Mouse (Mus musculus): Measurements from ENCODE around the gene Ccdc18.
"Not testable (repeated sequence)": the region's sequence is repeated elsewhere in the genome, so short reads cannot be mapped to it uniquely, and the experiment has no call there.

Ccdc18 gene

DNA sequence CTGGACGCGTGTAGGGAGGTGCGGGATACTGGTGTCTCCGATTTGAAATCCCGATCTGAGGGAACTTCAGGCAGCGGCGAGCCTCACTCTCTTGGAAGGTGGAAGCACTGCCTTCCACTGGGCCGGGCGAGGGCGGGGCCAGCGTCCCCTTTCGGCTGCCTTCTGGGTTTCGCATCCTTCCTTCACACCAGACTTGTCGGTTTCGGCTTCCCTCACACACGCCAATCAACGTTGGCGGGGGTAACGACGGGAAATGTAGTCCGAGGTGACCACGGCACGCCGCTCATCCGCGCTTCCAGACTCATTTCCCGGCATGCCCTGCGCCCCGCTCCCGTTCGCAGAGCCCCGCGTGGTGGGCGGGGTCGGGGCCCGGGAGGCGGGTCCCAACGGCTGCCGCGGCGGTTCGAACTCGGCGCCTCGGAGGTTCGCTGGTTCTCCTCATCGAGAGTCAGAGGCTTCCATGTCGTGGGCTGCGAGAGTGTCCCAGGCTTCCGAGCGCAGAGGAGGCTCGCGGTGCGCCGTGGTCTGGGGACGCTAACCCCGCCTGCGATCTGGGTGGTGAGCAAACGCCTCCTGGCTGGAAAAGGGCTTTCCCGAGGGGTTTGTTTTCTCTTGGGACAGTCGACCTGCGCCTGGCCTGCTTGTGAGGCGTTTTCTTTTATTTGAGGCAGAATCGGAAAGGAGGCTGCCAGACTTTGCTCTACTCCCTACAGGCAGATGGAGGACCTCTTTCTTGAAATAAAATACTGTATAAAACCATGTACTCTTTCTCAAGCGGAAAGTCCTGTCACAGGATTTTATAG, at the start of gene Ccdc18, which contains the start of gene Tmed5:
Gene Ccdc18, plus strand, starts transcription at position 435 of the 803 bp plus-strand sequence.
Gene Tmed5, minus strand, starts transcription at position 180 of the 803 bp plus-strand sequence.
- in situ Hi-C loops (cut with MseI, MboI), result no loop called here

- in situ Hi-C loops (cut with MseI, MboI), result no loop called here
These were observed 47.2 kb upstream of the Ccdc18 start for GRCm38 (mm10) chr5:108085440-108085839.

DNA sequence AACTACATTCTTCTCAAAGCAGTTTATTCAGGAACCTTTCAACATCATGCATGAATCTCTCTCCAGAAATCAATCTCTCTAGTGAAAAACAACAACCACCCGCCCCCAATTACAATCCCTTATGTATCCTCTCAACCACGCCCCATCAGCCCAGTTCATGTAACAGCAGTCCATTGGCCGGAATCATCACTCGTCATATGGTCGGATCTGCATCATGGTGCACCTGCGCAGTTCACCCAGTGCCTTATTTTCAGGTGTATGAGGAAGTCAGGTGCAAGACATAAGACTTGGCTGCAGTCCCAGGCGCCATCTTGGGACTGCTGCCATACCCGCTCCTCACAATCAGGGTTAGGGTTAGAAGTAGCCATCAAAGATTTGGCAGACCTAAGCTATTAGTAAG, 39.9 kb upstream of the Ccdc18 start:
- in situ Hi-C loops (cut with MseI, MboI), result not testable (repeated sequence)

GRCm38 (mm10) chr5:108097676-108098075, 35.0 kb upstream of the Ccdc18 start:
- in situ Hi-C loops (cut with MseI, MboI), result no loop called here

- in situ Hi-C loops (cut with MseI, MboI), result no loop called here
These were observed 32.5 kb upstream of the Ccdc18 start for GRCm38 (mm10) chr5:108100196-108100595.

DNA sequence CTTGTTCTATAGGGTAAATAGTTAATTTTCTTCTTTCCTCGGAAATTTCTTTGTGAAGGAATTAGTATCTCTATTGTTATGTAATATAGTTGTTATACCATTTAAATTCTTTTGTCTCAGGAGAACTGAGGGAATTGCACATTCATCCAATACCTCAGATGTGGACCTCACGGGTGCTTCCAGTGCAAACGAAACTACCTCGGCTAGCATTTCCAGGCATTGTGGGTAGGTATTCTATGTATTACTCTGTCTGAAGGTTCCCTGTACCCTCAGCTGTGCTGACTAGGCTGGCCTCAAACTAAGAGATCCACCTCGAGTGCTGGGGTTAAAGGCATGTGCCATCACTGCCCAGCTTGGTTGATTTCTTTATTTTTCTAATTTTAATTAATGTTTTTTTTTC, 28.4 kb upstream of the Ccdc18 start:
- in situ Hi-C loops (cut with MseI, MboI), result no loop called here

- in situ Hi-C loops (cut with MseI, MboI), result no loop called here
These were observed 23.3 kb upstream of the Ccdc18 start for GRCm38 (mm10) chr5:108109346-108109745.

GRCm38 (mm10) chr5:108117693-108118092, 15.0 kb upstream of the Ccdc18 start:
- in situ Hi-C loops (cut with MseI, MboI), result no loop called here

DNA sequence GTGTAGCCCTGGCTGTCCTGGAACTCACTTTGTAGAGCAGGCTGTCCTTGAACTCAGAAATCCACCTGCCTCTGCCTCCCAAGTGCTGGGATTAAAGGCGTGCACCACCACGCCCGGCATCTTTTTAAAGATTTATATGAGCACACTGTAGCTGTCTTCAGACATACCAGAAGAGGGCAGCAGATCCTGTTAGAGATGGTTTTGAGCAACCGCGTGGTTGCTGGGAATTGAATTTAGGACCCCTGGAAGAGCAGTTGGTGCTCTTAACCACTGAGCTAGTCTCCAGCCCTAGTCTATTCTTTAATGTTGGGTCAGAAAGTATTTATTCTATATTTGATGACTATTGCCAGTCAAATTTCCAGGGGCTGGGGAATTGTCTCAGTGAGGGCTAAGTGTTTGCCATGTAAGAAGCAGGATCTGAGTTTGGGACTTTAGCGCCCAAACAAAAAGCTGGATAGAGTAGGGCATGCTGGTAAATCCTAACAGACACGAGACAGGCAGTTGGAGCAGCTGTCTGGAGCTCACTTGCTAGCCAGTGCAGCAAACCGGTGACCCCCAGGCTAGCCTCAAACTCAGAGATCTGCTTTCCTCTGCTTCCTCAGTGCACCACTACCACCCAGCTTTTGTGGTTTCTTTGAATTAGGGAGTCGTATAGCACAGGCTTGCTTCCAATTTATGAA, 12.3 kb upstream of the Ccdc18 start:
- in situ Hi-C loops (cut with MseI, MboI), result no loop called here

GRCm38 (mm10) chr5:108131849-108132440, 730 bp upstream of the Ccdc18 start:
- in situ Hi-C loops (cut with MseI, MboI), result no loop called here

DNA sequence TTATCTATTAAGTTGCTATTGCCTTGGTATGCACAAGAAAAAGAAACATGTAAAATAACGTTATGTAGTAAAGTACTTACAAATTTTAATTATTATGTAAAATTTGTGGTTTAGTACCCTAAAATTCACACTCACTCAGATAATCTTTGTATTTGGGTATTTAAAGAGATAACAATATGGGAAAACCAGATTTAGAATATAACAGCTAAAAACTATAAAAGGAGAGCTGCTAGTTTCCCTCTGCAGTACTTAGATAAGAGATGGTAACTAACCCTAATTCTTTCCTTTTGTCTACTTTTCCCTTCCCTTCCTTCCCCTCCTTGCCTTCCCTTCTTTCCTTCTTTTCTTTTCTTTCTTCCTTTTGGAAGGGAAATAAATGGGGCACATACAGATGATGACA, 19.9 kb downstream of the Ccdc18 start:
- in situ Hi-C loops (cut with MseI, MboI), result no loop called here

DNA sequence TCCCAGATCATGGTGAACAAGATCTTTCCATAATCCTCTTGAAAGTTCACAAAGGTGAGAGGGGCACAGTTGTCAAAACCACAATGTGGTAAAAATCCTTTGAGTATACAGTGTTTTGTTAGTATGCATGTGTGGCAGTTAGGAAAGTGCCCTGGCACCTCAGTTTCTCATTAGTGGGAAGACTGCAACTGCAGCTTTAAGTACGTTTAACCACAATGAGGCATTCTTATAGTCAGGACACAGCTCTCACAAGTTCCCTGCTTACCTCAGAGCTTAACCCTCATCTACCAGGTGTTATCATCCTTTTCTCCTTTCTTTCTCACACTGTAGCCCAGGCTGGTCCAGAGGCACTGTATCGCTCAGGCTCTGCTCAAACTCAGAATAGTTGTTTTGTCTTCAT, 28.1 kb downstream of the Ccdc18 start:
- in situ Hi-C loops (cut with MseI, MboI), result loop anchor here in 1 of 2 experiments (10.0 kb wide), 1 partner anchor 126 kb away; no protein-coding TSS in a partner anchor

DNA sequence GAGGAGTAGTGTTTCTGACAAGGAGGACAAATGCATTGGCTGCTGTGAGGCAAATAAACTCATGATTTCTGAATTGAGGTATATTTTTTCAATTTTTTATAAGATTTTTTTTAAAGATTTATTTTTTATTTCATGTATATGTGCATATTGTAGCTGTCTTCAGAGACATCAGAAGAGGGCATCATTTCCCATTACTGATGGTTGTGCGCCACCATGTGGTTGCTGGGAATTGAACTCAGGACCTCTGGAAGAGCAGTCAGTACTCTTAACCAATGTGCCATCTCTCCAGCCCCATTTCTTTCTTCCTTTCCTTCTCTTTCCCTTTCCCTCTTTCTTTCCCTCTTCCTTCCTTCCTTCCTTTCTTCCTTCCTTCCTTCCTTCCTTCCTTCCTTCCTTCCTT, 31.0 kb downstream of the Ccdc18 start:
- in situ Hi-C loops (cut with MseI, MboI), result loop anchor here in 1 of 2 experiments (10.0 kb wide), 1 partner anchor 129 kb away; no protein-coding TSS in a partner anchor

GRCm38 (mm10) chr5:108184050-108184449, 51.4 kb downstream of the Ccdc18 start:
- in situ Hi-C loops (cut with MseI, MboI), result no loop called here

GRCm38 (mm10) chr5:108188967-108189366, 56.3 kb downstream of the Ccdc18 start:
- in situ Hi-C loops (cut with MseI, MboI), result no loop called here

DNA sequence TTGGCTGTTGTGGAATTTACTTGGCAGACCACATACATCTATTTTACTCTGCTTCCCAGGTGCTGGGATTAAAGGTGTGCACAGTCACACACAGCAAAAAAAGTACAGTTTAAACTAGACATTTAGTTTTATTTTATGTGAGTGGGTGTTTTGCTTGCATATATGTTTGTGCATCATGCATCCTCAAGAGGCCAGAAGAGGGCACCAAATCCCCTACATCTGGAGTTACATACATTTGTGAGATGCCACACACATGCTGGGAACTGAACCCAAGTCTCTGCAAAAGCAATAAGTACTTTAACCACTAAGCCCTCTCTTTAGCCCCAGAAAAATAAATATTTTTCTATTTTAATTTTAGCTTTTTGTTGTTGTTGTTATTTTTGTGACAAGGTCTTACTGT, 73.3 kb downstream of the Ccdc18 start:
- in situ Hi-C loops (cut with MseI, MboI), result no loop called here

- in situ Hi-C loops (cut with MseI, MboI), result no loop called here
These were observed 78.8 kb downstream of the Ccdc18 start for GRCm38 (mm10) chr5:108211512-108211911.

DNA sequence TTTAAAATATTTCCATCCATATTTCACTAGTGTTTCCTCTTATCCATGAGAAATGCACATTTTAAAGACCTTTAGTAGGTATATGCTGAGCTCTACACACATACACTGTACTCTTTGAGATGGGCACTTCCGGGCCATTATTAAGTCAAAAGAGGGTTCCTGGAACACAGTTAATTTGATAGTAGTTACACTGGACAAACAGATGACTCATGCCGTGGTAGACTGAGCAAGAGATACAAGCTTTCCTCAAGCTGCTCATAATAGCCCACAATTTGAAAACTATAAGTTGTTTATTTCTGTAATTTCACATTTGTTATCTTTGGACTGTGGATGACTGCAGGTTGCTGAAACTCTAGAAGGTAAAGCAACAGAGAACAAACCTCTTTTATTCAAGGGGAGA, 82.3 kb downstream of the Ccdc18 start:
- in situ Hi-C loops (cut with MseI, MboI), result no loop called here

DNA sequence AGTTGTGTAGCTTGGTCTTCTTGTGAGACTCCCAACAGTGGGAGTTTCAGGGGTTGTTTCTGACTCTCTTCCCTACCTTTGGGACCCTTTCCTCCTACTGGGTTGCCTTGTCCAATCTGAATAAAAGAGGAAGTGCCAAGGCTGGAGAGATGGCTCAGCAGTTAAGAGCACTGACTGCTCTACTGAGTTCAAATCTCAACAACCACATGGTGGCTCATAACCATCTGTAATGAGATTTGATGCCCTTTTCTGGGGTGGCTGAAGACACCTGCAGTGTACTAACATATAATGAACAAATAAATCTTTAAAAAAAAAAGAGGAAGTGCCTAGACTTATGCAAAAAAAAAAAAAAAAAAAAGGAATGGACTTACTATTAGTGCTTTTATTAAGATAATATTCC, 91.4 kb downstream of the Ccdc18 start:
- in situ Hi-C loops (cut with MseI, MboI), result no loop called here

GRCm38 (mm10) chr5:108226159-108226558, 93.5 kb downstream of the Ccdc18 start:
- in situ Hi-C loops (cut with MseI, MboI), result no loop called here

GRCm38 (mm10) chr5:108246314-108246765, 113.7 kb downstream of the Ccdc18 start:
- in situ Hi-C loops (cut with MseI, MboI), result no loop called here

- in situ Hi-C loops (cut with MseI, MboI), result no loop called here
These were observed 117.4 kb downstream of the Ccdc18 start for GRCm38 (mm10) chr5:108250033-108250432.

Measured in mouse trophoblast stem cell (cell line).